Comparison of ENCODE assay signal across 20 mouse cellular contexts in the genomic region with DNA sequence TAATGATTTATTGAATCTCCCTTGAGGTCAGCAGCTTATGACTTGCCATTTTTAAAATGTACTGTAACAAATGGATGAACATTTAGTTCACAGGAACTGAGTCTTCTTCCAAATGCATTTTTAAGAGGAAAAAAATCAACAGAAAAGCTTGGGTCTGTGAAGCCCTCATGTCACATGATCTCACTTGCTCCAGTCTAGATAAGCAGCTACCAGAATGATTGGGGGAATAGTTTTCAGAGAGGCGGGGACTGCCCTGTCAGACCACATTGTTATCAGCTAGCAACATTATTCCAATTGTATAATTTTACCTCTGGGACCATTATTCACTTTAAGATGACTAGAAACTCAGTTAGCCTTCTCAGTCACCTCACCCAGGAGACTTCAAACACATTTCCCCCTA.
A peak's percentile ranks its signal among the peaks of the same experiment; 100 is the strongest.
DNase-seq lines count a peak whose midpoint lies in the region; ATAC-seq lines count a peak whose summit lies in the region.
"Had no signal": no experiment of that assay in that cellular context is flagged by ENCODE, and none has a peak within 500 bp of the region (broad histone marks: within the 10 kb centered on the region; RNA-seq: fewer than 3 reads in every experiment).

No protein-coding gene starts in this region.

- ATAC-seq in megakaryocyte progenitor cell, adult 5-6 weeks (replicated peaks; ENCODE audit: poor library complexity), result peak; percentile 61
- ATAC-seq: CD4-positive, CD25-positive, alpha-beta regulatory T cell, adult 4 months; forebrain, embryonic 14.5 days; forebrain, postnatal 0 days had no signal

- DNase-seq in 416B (ENCODE audit: low read depth) (peak; percentile 20), A20 (ENCODE audit: low read depth, low spot score) (peak; percentile 13), MEL-GATA-1-ER (ENCODE audit: extremely low read depth, low read depth) (peak; percentile 3), MN1 (ENCODE audit: low spot score) (no peak)
- DNase-seq in urinary bladder, postnatal 4 days (ENCODE audit: low spot score in 2 of 2), result no peak
- DNase-seq in retina, postnatal 1 day, result no peak
- no peak for DNase-seq in cerebellum, postnatal 36 days
- DNase-seq: adrenal gland, adult 2 months; adrenal gland, postnatal 14 days; B cell, adult 2 months; cerebellum, adult 11-12 months; cerebellum, adult 9-10 months; cerebellum, postnatal 14 days; forebrain, postnatal 0 days; gastrocnemius, adult 2 months; gastrocnemius, postnatal 14 days; heart, adult 11 months had no signal

Comparison
In these comparisons a context has a peak if more than half of its experiments do, and no peak if none do; other contexts are left out.
1. DNase-seq: peak in 416B (single experiment), A20 (single experiment) and MEL-GATA-1-ER (single experiment); none in urinary bladder, postnatal 4 days (0 of 2), retina, postnatal 1 day (single experiment), cerebellum, postnatal 36 days (0 of 2) and MN1 (single experiment).